Mouse (Mus musculus) liver (tissue): ENCODE results near the gene Orm1.

ENCODE experiments used
- DNase-seq: peaks from one replicate; pipeline ENCODE4 v3.0.0-alpha.2; 2020; ENCODE audit warnings: mixed read lengths

Orm1 gene

GRCm38 (mm10) chr4:63356981-63357570 lies 12.7 kb downstream of the Orm1 start:
- no peak for DNase-seq

- no peak for DNase-seq
Observed at GRCm38 (mm10) chr4:63359861-63360260, 15.5 kb downstream of the Orm1 start.

DNA sequence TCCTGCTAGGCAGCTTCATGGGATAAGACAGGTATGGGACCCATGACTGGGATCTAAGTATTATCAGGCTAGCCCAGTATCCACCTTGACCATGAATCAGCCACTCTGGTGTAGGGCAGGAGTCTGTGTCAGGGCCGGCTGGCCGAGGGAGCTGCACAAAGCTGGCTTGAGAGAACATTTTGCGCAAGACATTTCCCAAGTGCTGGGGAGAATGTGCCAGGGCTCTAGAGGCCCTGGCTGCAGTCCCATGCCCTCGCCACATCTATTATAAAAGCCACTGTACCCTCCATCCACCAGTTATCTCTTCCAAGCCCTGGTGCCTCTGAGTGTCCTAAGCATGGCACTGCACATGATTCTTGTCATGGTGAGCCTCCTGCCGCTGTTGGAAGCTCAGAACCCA lies 17.8 kb downstream of the Orm1 start, which contains the start of gene Orm2:
TSS of gene Orm2 (plus strand) at position 300 of the 400 bp plus-strand sequence.
- no peak for DNase-seq

DNA sequence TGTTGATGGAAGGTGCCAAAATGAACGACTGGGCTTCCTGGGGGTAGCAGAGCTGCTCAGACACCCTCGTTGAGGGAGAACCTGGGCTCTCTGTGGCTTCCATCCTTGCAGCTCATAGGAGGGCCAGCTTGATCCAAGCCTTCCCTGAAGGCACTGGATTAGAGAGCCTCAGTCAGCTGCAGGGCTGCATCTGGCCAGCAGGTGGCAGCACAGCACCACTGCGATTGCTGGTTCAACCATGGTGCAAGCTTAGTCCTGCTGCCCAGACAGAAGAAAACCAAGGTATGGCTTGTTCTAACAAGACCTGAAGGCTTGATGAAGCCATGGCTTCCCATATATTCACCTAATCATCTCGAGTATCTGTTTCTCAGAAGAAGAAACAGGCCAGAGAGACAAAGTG lies 24.2 kb downstream of the Orm1 start:
- peak; percentile 85 for DNase-seq

GRCm38 (mm10) chr4:63370897-63371296 lies 26.5 kb downstream of the Orm1 start:
- DNase-seq = no peak

DNA sequence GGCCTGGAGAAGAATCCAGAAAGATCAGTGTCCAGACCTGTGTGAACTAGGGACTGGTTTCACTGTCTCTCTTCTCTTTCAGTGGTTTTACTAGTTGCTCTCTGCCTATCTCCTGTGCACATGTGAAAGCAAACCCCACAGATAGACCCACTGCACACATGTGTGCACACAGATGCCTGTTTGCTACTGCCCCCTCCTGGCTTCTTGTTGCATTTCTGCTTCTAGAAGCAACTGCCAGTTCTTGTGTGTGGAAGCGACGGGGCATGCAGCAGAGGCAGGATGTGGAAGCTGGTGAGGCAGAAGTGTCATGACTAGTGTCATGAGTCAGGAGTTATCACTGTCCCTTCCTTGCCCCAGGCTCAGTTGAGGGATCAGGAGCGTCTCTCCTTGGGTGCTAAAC lies 27.5 kb downstream of the Orm1 start:
- peak; percentile 79 for DNase-seq

DNA sequence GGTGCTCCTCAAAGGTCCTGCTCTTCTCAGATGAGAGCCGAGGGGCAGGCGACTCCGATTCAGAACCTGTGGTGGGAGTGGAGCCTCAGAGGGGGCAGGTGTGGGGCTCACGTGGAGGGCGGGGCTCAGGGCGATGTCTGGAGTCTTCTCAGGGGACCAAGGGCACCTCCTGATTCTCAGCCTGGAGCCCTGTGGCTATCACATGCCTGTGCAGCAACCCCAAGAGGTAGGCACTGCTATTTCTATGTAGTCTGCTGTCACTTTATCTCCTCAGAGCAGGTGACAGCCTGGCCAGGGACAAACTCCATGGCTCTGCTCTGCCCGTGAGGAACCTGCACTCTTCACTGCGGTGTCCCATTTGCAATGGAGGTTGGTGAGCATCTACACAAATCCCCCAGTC lies 29.0 kb downstream of the Orm1 start:
- DNase-seq = peak; percentile 75

- DNase-seq = peak; percentile 92
Observed at GRCm38 (mm10) chr4:63374331-63374730, 30.0 kb downstream of the Orm1 start.

- no peak for DNase-seq
Observed at GRCm38 (mm10) chr4:63375367-63375766, 31.0 kb downstream of the Orm1 start.

GRCm38 (mm10) chr4:63377483-63377882 lies 33.1 kb downstream of the Orm1 start:
- peak; percentile 34 for DNase-seq

DNA sequence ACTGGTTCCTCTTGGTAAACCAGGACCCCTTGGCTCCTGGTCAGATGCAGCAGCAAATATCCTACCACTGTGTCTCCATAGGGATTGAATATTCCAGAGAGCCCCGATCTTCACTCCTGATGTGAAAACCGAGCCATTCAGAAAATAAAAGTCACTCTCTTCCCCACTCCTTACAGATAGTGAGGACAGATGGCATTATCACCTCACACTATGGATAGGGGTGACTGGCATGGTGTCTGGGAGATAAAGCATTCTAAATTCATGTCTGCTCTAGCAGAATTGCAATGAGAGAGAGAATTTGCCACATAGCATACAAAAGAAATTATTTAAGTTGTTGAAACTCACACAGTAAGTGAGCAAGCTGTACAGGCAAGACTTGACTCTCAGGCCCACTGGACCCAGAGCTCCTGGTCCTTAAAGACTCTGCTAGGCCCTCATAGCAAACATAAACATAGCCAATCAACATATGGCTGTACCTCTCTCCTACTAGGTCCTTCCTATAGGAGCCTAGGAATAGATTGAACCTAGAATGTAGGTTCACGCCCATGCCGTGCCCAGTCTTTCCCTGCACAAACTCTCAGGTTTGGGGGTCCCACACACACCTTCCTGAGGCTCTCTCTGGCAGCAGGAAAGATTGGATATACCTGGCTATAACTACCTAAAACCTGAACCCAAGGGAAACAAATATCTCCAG lies 38.5 kb downstream of the Orm1 start:
- DNase-seq = peak; percentile 36

DNA sequence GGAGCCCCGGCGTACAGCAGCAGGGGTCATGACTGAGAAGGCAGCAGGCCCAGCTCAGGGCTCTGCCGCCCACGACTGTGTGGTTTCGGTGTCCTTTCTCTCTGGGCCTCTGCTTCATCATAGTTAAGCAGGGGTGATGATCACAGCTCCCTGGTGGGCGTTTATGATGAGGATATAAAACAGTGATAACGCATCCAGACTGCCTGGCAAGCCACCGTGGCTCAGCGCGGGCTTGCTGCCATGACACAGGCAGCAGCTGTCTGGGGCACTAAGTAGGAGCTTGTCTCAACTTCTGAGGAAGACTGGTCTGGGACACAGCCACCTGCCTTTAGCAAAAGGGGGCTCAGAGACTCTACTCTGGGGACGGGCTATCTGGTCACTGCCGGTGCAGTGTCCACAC lies 39.1 kb downstream of the Orm1 start:
- DNase-seq = peak; percentile 50

- DNase-seq = peak; percentile 51
Observed at GRCm38 (mm10) chr4:63384262-63384661, 39.9 kb downstream of the Orm1 start.

DNA sequence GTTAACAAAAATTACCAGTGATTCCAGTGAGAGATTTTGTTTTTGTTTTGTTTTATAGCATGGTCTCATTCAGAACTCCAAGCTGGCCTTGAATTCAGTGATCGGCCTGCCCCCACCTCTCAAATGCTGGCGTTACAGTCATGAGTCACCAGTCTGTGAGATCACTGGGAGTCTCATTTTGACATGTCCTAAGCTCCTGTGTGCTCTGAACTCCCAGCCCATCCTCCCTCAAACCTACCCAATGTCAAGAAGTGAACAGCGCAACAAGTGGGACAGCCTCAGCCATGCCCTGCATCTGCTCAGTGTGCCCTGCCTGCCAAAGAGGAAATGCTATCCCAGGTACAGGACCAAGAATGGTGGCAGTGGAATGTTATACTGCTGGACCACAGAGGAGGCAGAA lies 40.9 kb downstream of the Orm1 start:
- DNase-seq = no peak

DNA sequence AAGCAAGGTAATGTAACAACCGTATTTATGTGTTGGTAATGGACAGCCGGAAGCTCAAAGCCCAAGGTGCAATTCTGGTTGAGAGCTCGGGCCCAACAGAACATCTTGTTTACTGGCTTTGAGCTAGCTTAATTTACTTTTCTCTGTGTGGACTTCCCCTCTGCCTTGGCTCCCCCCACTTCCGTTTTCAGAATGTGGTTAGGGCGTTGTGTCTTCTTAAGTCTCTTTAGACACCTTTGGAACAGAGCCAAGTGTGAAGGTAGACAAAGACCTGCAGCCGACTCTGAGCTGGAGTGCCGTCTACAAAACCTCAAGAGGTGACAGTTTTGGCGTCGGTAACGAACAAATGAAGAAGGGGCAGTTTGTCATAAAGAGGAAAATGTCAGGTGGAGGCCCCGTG lies 41.4 kb downstream of the Orm1 start:
- no peak for DNase-seq

DNA sequence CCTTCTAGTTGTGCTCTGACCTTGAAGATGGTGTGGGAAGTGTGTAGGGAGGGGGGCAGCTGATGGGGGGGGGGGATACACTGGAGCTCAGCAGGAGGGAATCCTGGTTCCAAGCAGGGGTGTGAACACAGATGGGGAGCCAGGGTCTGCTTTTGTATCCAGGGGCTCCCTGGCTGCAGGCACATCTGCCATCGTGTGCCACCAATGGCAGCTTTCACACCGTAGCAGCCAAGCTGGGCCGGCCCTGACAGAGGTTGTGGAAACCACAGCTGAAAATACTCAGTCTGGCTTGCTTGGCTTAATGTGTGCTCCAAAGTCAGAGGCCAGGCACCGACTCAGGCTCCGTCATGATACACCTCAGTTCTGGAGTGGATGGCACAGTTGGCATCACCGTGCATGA lies 43.7 kb downstream of the Orm1 start:
- DNase-seq = no peak

DNA sequence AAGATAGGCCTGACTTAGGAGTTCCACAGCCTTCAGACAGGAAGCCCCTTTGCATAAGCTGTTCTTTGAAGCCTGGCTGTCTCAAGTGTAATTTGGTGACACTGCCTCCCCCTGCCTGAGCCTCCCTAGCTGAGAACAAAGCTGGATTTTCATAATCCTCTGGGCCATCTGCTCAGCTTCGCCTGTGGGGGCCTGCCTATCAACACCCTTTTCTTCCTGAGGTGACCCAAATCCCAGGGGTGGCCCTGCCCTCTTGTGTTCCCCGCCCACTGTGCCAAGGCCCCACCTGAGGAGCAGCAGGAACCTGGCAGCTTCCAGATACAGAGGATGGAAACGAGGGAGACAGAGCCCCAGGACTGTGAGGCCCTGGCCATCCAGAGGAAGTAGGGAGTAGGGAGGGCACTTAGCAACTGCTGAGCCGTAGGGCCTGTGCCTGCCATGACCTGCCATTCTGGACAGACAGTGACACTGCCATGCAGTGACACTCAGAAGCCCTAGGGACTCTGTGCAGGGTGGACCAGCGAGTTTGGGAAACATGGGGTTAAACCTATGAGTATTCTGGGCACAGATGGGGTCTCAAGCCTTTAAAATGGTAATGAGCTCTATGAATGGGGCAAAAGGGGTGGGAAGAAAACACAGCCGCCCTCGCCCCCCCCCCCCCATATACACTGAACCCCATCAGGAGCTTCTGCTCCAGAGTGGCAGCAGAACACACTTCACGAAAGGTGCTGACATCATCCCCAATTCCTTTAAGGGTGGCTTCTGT lies 44.9 kb downstream of the Orm1 start:
- peak; percentile 36 for DNase-seq

GRCm38 (mm10) chr4:63389887-63390528 lies 45.6 kb downstream of the Orm1 start:
- DNase-seq = no peak

DNA sequence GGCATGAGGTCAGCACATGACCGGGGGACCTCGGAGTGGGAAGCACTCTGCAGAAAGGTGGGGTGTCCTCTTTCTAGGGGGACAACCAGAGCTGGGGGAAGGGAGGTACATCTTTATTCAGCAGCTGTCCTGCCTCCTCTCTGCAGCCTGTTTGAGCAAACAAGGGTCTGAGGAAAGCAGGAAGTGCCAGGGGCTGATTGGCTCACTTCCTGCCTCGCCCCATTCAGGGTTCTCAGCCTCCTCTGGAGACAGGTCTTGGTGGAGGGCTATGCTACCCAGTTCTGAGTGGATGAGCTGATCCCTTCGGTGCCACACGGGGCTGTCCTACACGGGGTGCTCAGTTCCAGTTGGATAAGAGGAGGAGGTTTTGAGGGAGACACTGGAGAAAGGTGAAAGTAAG lies 47.0 kb downstream of the Orm1 start:
- no peak for DNase-seq
